Mouse (Mus musculus): ENCODE results near the gene Isoc2a. TPM values are rescaled to one million over a fixed set of nuclear protein-coding genes. Genes with fewer than 3 reads are reported as not detected.

Gene Isoc2a
- polyA plus RNA-seq, 1 experiment, result 21.3 TPM

GRCm38 (mm10) chr7:4922508-4922907 is 45.6 kb downstream of the Isoc2a start:
- WGBS, result 2% methylated on average over 14 of the region's 14 CpGs
- no peaks in the 10 kb centered on the region for H3K4me1 ChIP-seq (ENCODE audit: control insufficient read depth, insufficient read depth, low read length)
- H3K27ac ChIP-seq (ENCODE audit: control insufficient read depth, insufficient read depth, low read depth, low read length, poor library complexity), result no peak overlapping the region
- no peak overlapping the region for H3K4me3 ChIP-seq (replicated peaks; ENCODE audit: control insufficient read depth, low read depth, low read length)
- TF ChIP-seq POLR2A (IDR thresholded peaks at IDR 0.05; ENCODE audit: borderline replicate concordance, control insufficient read depth, low read depth, low read length) (no peak), CTCF (IDR thresholded peaks at IDR 0.05; ENCODE audit: control insufficient read depth, insufficient read depth, low read length) (no peak)

DNA sequence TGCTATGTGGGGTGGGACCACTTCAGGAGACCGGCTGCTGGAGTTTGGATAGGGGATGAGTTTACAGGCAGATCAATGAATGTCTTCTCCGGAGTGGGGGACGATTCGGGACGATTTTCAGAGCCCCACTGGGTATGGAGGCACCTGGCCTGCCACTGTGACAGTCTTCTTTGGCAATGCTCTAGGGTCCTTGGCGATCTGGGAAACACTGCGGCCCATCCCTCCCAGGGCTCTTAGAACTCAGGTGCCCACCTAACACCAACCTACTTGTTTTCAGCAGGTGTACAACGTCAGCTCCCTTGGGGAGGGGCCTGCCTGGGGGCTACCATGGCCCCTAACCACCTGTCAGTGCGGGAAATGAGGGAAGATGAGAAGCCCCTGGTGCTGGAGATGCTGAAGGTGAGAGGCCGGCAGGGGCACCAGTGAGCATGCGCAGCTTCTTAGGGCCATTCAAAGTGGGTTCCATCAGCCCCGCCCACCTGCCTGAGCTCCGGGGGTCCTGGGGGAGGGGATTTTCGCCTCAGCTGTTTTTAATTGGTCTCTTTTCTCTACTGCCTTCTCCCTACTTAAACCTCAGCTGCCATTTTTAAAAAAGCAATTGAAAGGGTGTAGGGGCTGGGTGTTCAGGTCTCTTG is 46.1 kb downstream of the Isoc2a start:
- Histone ChIP-seq H3K4me1 (ENCODE audit: control insufficient read depth, insufficient read depth, low read length) (no peaks in the 10 kb centered on the region), H3K4me3 (replicated peaks; ENCODE audit: control insufficient read depth, low read depth, low read length) (no peak overlapping the region), H3K27ac (ENCODE audit: control insufficient read depth, insufficient read depth, low read depth, low read length, poor library complexity) (no peak overlapping the region)
- no peak for TF ChIP-seq POLR2A (IDR thresholded peaks at IDR 0.05; ENCODE audit: borderline replicate concordance, control insufficient read depth, low read depth, low read length)
- TF ChIP-seq CTCF (IDR thresholded peaks at IDR 0.05; ENCODE audit: control insufficient read depth, insufficient read depth, low read length), result no peak
- WGBS, result 2% methylated on average over 14 of the region's 14 CpGs

DNA sequence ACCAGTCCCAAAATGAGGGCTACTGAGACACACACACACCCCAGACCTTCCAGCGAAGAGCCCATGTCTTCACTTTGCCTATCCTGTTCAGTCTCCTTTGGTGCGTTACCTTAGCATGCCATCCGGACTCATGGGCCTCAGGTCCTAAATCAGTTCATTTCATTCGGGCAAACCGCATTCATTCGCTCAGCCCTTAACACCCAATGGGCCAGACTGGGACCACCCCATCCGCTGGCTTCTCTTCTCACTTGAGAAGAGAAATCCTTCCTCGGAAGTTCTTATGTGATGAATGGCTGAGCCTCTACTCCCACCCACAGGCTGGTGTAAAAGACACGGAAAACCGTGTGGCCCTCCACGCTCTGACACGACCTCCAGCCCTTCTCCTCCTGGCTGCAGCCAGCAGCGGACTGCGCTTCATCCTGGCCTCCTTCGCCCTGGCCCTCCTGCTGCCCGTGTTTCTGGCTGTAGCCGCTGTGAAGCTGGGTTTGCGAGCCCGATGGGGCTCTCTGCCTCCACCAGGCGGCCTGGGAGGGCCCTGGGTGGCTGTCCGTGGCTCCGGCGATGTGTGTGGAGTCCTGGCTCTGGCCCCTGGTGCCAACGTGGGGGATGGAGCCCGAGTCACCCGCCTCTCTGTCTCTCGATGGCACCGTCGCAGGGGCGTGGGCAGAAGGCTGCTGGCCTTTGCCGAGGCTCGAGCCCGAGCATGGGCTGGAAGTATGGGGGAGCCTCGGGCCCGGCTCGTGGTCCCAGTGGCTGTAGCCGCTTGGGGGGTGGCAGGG is 46.8 kb downstream of the Isoc2a start:
- no peak overlapping the region for H3K27ac ChIP-seq (ENCODE audit: control insufficient read depth, insufficient read depth, low read depth, low read length, poor library complexity)
- 7% methylated on average over 37 of the region's 37 CpGs for WGBS
- no peak overlapping the region for H3K4me3 ChIP-seq (replicated peaks; ENCODE audit: control insufficient read depth, low read depth, low read length)
- no peaks in the 10 kb centered on the region for H3K4me1 ChIP-seq (ENCODE audit: control insufficient read depth, insufficient read depth, low read length)
- TF ChIP-seq CTCF (IDR thresholded peaks at IDR 0.05; ENCODE audit: control insufficient read depth, insufficient read depth, low read length) (no peak), POLR2A (IDR thresholded peaks at IDR 0.05; ENCODE audit: borderline replicate concordance, control insufficient read depth, low read depth, low read length) (no peak)

- Histone ChIP-seq H3K4me1 (ENCODE audit: control insufficient read depth, insufficient read depth, low read length) (no peaks in the 10 kb centered on the region), H3K27ac (ENCODE audit: control insufficient read depth, insufficient read depth, low read depth, low read length, poor library complexity) (no peak overlapping the region), H3K4me3 (replicated peaks; ENCODE audit: control insufficient read depth, low read depth, low read length) (no peak overlapping the region)
- WGBS, result 3% methylated on average over 4 of the region's 4 CpGs
- no peak for TF ChIP-seq CTCF (IDR thresholded peaks at IDR 0.05; ENCODE audit: control insufficient read depth, insufficient read depth, low read length)
- TF ChIP-seq POLR2A (IDR thresholded peaks at IDR 0.05; ENCODE audit: borderline replicate concordance, control insufficient read depth, low read depth, low read length), result no peak
Measured at GRCm38 (mm10) chr7:4924483-4924882, 47.5 kb downstream of the Isoc2a start.

DNA sequence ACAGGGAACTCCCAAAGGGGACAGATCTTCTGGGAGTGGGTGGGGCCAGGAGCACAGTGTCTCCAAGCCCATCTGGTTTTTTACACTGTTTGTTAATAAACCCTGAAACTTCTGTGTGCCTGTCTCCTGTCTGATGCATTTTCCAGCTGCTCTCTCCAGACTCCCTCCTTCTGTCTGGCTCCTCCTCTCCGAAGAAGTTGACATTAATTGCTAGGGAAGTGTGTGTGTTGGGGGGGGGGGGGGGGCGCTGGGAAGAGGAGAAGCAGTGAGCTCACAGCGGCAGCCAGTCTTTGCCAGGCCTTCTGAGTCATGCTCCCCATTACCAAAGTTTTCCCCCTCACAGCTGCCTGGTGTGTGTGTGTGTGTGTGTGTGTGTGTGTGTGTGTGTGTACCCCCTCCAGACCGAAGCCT is 47.9 kb downstream of the Isoc2a start:
- H3K27ac ChIP-seq (ENCODE audit: control insufficient read depth, insufficient read depth, low read depth, low read length, poor library complexity), result no peak overlapping the region
- no peak for TF ChIP-seq POLR2A (IDR thresholded peaks at IDR 0.05; ENCODE audit: borderline replicate concordance, control insufficient read depth, low read depth, low read length)
- TF ChIP-seq CTCF (IDR thresholded peaks at IDR 0.05; ENCODE audit: control insufficient read depth, insufficient read depth, low read length), result no peak
- no peaks in the 10 kb centered on the region for H3K4me1 ChIP-seq (ENCODE audit: control insufficient read depth, insufficient read depth, low read length)
- H3K4me3 ChIP-seq (replicated peaks; ENCODE audit: control insufficient read depth, low read depth, low read length), result no peak overlapping the region
- 14% methylated on average over 4 of the region's 4 CpGs for WGBS

- 36% methylated on average over 5 of the region's 6 CpGs for WGBS
- TF ChIP-seq POLR2A (IDR thresholded peaks at IDR 0.05; ENCODE audit: borderline replicate concordance, control insufficient read depth, low read depth, low read length), result no peak
- TF ChIP-seq CTCF (IDR thresholded peaks at IDR 0.05; ENCODE audit: control insufficient read depth, insufficient read depth, low read length), result no peak
- no peak within 1 kb of the TSS for H3K27ac ChIP-seq (ENCODE audit: control insufficient read depth, insufficient read depth, low read depth, low read length, poor library complexity)
- no peaks in the 10 kb centered on the region for H3K4me1 ChIP-seq (ENCODE audit: control insufficient read depth, insufficient read depth, low read length)
- no peak within 1 kb of the TSS for H3K4me3 ChIP-seq (replicated peaks; ENCODE audit: control insufficient read depth, low read depth, low read length)
Measured at GRCm38 (mm10) chr7:4925441-4926381, 48.8 kb downstream of the Isoc2a start, which contains the start of gene Ssc5d. TSS of gene Ssc5d (plus strand) at chr7:4925785.

DNA sequence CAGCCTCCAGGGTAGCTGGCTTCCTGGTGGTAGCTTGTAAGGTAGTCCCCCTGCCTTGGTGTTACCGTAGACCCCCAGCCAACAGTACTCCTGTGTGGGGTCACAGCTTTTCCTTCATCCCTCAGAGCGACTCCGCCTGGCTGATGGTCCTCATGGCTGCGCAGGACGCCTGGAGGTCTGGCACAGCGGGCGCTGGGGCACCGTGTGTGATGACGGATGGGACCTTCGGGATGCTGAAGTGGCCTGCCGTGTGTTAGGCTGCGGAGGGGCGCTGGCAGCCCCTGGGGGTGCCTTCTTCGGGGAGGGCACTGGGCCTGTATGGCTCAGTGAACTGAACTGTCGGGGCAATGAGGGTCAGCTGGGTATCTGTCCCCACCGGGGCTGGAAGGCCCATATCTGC is 49.9 kb downstream of the Isoc2a start:
- Histone ChIP-seq H3K4me3 (replicated peaks; ENCODE audit: control insufficient read depth, low read depth, low read length) (no peak overlapping the region), H3K4me1 (ENCODE audit: control insufficient read depth, insufficient read depth, low read length) (no peaks in the 10 kb centered on the region), H3K27ac (ENCODE audit: control insufficient read depth, insufficient read depth, low read depth, low read length, poor library complexity) (no peak overlapping the region)
- TF ChIP-seq POLR2A (IDR thresholded peaks at IDR 0.05; ENCODE audit: borderline replicate concordance, control insufficient read depth, low read depth, low read length) (no peak), CTCF (IDR thresholded peaks at IDR 0.05; ENCODE audit: control insufficient read depth, insufficient read depth, low read length) (no peak)
- 74% methylated on average over 16 of the region's 16 CpGs for WGBS

GRCm38 (mm10) chr7:4927711-4928110 is 50.8 kb downstream of the Isoc2a start:
- Histone ChIP-seq H3K27ac (ENCODE audit: control insufficient read depth, insufficient read depth, low read depth, low read length, poor library complexity) (no peak overlapping the region), H3K4me3 (replicated peaks; ENCODE audit: control insufficient read depth, low read depth, low read length) (no peak overlapping the region), H3K4me1 (ENCODE audit: control insufficient read depth, insufficient read depth, low read length) (no peaks in the 10 kb centered on the region)
- 58% methylated on average over 8 of the region's 8 CpGs for WGBS
- TF ChIP-seq POLR2A (IDR thresholded peaks at IDR 0.05; ENCODE audit: borderline replicate concordance, control insufficient read depth, low read depth, low read length) (no peak), CTCF (IDR thresholded peaks at IDR 0.05; ENCODE audit: control insufficient read depth, insufficient read depth, low read length) (no peak)

Data from bone marrow, adult 2 months (tissue).